Mouse (Mus musculus): ENCODE data around the gene Rrad.
"Not testable (repeated sequence)": the region's sequence is repeated elsewhere in the genome, so short reads cannot be mapped to it uniquely, and the experiment has no call there.

The Rrad gene

DNA sequence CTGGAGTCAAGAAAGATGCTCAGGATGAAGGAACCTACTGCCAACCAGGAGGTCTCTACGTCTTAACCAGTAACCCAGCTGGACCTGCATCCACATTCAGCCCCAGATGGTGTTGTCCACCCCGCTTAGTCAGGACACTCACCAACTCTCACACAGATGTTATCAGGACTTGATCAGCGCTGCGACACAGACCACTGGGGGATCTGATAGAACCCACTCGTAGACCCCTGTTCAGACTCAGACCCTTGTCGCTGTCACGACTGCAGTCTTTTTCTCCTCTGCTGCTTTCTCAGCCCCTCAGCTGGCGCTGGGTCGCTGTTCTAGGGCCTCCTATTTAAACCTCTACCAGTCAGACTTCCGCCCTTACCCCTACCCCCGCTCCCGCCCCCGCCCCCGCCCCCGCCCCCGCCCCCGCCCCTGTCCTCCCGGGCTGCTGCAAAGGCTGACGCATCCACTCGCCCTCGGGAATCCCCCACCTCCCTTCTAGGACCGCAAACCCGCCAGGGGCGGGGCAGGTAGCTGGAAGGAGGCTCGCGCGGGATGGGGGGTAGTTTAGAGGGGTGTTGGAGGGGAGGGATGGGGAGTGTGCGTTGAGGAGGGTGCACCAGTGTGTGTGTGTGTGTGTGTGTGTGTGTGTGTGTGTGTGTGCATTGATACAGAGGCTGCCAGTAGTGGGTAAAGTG lies at the start of gene Rrad:
Gene Rrad (minus strand): TSS at position 347 of the 683 bp plus-strand sequence.
- DNase-seq (ENCODE audit: extremely low spot score, low spot score), result peak; percentile 57

DNA sequence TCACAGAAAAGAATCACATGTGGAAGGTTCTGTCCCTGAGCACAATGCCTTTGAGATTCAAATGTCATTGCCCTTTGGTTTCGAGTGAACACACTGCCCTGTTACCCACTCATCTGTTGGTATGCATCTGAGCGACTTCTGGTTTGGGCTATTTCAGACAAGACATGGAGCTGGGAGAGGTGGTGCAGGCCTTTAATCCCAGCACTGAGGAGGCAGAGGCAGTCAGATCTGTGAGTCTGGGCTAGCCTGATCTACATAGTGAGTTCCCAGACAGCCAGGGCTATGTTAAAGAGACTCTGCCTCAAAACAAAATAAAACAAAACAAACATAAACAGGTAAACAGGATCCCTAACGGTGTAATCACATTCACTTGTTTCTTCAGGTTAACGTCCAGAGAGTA lies 24.5 kb upstream of the Rrad start:
- no peak for DNase-seq (ENCODE audit: extremely low spot score, low spot score)

DNA sequence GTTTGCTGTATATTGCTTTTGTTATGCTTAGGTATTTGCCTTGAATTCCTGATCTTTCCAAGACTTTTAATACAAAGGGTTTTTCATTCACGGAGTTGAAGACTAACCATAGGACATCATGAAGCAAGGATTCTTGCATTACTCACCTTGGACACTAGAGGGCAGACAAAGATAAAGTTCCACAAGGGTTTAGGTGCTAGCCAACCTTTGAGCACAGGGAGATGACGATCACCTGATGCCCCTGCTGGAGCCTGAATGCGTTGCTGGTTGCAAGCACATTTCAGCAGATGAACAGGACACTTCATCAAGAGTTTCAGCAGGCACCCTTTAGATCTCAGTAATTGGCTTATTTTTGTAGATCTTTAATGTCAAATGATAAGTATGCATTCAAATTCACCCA lies 23.9 kb upstream of the Rrad start:
- DNase-seq (ENCODE audit: extremely low spot score, low spot score), result peak; percentile 53

DNA sequence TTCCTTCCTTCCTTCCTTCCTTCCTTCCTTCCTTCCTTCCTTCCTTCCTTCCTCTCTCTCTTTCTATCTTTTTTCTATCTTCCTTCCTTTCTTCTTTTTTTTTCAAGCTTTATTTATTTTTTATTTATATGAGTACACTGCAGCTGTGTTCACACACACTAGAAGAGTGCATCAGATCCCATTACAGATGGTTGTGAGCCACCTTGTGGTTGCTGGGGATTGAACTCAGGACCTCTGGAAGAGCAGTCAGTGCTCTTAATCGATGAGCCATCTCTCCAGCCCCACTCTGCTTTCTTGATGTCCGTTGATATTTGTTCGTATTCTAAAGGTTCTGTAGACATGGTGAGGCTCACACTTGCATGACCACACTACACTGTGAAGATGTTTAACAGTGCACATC lies 13.1 kb upstream of the Rrad start:
- DNase-seq (ENCODE audit: extremely low spot score, low spot score), result not testable (repeated sequence)

DNA sequence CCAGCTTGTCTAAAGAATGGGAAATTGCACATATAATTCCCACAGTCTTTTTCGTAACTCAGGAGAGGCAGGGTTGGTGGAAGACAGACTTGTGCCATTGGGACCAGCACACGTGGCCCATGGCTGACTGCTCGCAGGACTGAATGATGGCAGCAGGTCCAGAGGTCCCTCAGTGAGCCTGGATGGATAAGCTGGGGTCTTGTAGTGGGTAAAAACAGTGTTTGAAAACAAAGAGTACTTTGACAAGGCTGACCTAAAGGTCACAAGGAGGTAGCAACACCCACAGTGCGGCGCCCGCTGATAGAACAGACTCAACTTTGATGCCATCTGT lies 11.2 kb upstream of the Rrad start:
- no peak for DNase-seq (ENCODE audit: extremely low spot score, low spot score)

DNA sequence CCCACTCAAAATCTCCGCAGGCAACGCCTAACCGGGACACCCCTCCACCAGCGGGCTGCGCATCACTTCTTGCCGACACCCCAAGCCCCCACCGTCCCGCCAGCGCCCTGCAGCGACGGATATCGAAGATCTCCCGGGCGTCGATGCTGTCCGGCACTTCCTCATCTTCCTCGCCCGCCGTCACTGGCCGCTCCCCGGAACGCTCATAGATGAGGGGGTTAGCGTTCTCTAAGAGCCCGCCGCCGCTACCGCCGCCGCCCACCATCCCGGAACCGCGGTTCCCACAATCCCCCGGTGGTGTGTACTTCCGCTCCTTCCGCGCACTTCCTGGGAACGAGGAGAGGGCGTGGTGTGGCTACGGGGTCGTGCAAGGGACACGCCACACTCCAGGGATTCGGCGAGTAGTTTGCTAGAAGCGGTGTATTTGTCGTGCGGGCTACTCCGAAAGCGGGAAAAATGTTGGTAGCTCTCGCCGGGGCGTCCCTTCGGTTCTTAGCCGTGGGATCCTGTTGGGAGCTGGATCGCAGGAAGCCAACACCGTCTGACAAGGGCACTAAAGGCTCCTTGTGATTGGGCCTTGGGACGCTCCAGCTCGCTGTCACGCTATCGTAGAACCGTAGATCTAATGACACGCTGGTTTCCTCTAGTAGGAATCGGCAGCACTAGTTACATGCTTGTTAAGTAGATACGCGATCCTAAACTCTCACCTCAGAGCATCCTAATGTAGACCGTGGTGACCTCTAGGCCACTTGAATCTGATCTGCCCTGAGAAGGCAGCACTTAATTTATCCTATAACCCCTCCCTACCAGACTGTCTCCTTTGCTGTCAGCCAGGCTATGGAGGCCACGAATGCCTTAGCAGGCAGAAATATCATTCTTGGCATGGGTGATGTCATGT lies 10.5 kb upstream of the Rrad start, which contains the start of gene Ciao2b:
Gene Ciao2b (minus strand): TSS at position 540 of the 898 bp plus-strand sequence.
- peak; percentile 86 for DNase-seq (ENCODE audit: extremely low spot score, low spot score)

DNA sequence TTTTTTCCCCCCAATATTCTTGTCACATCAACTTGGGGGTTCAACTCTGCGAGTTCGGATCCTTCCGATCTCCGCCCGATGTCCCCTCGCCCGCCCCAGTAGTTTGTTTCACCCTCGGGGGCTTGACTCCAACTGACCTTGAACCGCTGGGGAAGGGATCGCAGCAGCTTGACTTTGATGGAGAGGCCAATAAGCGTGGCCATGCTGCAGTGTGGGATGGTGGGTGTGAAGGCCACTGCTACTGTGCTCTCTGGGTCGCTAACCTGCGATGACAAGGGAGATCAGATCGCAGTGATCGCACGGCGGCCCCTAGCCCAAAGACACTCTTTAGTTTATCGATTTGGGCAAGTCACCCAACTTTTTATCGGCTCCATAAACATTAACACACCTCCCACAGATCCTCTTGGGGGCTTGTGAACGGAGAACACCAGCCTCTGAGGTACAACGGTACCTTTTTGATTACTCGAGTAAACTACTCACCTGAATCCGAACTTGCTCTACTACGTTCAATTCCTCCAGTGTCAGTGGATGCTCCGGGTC lies 9.8 kb upstream of the Rrad start:
- no peak for DNase-seq (ENCODE audit: extremely low spot score, low spot score)

DNA sequence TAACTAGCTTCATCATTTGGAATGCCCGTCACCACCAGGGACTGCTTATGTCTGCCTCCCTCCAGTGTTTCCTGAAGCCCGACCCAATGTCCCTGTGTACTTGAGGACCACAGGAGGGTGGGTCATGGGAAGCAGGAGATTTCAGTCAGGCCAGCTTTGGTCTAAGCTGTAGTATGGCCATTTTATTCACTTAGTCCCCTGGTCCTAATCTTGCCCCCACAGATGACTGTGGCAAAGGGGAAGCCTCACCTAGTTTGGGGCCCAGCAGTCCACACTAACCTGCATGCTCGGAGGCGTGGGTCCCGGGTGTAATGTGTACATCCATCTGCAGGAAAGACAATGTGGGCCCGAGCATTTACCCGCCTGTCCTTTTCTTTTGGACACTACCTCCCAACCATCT lies 9.1 kb upstream of the Rrad start:
- no peak for DNase-seq (ENCODE audit: extremely low spot score, low spot score)

DNA sequence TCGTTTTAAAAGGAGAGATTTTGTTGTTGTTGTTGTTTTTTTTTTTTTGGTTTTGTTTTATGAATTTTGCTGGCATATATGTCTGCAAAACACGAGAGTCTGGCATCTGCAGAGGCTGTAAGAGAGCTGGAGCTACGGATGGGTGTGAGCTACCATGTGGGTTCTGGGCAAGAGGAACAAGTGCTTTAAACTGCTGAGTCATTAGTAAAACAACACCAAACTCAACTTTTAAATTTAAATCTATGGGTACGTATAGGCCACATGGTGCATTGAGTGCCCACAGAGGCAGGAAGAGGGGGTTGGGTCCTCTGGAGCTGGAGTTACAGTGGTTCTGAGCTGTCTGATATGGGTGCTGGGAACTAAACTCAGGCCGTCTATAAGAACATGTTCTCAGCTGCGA lies 6.9 kb upstream of the Rrad start:
- DNase-seq (ENCODE audit: extremely low spot score, low spot score), result no peak

DNA sequence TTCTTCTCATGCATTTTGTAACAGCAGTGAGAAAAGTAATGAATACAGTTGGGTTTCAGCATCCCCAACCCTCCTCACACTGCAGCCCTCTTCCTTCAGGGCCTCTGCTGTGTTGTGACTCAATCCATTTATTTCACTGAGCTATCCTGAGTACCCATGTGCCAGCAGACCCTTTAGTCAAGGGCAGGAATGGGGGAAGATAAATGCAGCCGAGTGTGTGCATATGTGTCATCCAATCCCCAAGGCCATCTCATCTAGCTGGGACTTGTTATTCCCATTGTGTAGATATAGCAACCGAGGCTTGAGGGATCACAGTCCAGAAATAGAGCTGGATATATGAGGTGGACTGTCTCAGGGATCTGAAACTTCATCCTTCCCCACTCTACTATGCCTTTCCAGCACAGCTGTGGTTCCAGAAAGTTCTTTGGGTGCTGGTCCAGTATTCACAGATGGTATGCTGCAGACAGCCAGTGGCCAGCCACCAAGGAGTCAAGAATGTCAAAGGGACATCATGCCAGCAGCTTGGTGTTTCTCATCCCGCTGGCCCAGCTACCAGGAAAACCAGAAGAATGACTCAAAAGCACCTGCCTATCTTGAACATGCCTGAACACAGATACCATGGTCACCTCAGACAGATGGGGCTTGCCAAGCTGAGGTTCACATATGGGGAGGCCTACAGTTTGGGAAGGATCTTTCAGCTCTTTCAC lies 4.0 kb upstream of the Rrad start:
- DNase-seq (ENCODE audit: extremely low spot score, low spot score), result no peak

DNA sequence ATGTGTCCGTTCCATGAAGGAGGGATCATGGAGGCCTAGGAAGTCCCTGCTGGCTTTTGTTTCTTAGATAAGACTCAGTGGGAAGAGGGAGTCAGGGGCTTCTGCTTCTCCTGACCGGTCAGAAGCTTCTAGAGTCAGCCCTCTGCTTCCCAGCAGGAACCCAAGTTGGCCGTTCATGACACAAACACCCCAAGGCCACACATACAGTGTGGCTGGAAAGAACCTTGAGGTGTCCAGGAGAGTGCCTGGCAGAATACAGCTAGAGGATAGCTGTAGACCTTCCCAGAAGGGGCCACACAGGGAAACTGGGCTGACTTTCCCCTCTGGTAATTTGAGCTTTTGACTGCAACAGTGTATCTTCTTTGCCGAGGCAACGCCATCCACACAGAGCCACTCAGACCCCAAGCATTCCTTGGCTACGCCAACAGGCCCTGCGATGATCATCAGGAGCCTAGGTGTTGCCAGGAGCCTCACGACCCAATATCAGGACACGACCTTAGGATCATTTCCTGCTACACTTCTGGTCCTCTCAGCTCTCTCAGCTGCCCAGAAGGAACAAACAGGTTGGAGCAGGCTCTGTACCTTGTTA lies 2.1 kb upstream of the Rrad start:
- DNase-seq (ENCODE audit: extremely low spot score, low spot score), result no peak

DNA sequence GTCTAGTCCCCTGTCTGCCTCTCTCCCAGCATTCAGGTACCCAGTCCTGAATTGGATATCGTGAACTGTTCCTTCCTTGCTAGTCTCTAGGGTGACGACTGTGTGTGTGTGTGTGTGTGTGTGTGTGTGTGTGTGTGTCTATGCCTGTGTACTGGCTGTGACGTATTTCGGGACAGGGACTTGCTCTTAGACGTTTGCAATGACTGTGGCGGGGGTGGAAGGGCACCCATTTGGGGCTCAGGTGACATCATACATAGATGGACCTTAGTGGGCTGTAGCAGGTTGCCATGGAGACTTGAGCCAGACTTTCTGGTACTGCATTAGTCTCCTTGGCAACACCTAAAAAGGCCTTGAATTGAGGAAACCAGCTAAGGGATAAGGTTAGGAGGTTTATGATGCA lies 1.4 kb upstream of the Rrad start:
- DNase-seq (ENCODE audit: extremely low spot score, low spot score), result no peak

DNA sequence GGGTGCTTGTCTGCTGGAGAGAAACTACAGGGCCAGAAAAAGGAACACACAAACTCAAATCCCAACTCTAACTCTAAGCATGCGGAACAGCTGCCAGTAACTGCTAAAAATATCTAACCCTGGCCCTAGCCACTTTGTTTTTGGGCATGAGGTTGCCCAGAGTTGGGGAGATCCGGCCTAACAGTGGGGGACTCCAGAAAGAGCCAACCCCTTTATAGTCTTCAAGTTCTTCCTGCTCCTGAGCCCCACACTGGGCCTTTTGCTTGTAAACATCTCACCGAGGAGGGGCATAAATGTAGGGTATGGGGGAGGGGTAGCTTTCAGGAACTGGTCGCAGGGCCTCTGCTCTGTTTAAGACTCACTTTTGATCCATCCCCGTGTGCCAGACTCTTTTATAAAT lies 848 bp upstream of the Rrad start:
- DNase-seq (ENCODE audit: extremely low spot score, low spot score), result no peak

DNA sequence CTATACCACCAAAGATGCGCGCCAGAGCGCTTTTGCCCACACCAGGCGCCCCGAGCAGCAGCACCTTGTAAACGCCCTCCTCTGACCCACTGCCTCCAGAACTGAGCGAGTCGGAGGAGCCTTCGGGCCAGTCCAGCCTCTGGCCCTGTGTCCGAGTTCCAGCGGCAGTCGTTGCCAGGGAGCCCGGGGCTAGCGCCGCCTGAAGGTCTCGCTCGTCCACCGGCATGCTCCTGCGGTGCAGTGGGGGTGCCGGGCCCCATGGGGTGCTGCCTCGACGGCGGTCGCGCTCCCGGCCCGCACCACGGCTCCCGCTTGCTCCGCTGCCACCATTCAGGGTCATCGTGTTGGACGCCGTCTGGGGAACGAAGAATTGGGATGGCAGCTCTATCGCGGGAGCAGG lies 553 bp downstream of the Rrad start:
- DNase-seq (ENCODE audit: extremely low spot score, low spot score), result no peak

DNA sequence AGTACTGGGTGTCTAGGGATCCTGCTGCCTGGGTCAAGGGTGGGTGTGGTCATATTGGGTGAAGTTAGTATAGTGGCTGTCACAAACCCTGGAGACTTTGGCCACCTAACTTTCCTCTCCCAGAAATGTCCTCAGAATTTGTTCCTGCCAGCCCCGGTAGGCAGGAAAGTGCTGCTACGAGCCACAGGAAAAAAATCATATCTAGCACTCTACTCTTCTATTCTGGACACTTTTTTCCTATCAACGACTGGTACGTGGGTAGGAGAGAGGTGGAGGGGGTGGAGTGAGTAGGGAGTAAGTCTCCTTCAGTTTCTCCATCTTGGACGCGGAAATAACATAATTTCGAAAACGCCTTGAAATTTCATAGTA lies 1.0 kb downstream of the Rrad start:
- DNase-seq (ENCODE audit: extremely low spot score, low spot score), result no peak

DNA sequence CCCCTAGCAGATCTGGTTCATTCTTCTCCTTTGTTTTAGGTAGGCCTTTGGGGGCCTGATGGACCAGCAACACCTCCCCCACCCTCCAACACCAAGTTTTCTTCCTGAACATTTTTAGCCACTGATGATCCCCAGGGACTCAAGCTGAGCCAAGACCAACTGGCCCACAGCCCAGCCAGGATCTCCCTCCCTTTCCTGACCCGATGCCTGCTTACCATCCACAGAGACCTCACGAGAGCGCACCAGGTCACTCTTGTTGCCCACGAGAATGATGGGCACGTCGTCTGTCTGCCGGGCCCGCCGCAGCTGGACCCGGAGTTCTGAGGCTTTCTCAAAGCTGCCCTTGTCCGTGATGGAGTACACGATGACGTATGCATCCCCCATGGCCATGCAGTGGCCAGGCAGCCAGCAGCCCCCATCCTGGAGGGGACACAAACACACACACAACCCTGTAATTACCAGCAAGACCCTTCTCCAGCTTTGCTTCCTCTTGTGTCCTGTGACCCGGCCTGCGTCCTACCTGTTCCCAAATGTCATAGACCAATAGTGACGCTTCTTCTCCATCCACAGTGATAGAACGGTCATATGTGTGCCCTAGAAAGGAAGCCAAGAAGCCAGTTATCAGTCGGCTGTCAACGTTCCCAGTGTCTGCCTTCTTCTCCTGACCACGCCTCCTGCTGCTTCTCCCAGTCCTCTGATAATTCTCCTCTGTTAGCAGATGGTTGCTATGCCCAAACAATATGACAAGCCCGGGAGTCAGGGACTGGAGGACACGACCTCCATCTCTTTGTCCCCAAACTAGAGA lies 1.6 kb downstream of the Rrad start:
- DNase-seq (ENCODE audit: extremely low spot score, low spot score), result no peak

DNA sequence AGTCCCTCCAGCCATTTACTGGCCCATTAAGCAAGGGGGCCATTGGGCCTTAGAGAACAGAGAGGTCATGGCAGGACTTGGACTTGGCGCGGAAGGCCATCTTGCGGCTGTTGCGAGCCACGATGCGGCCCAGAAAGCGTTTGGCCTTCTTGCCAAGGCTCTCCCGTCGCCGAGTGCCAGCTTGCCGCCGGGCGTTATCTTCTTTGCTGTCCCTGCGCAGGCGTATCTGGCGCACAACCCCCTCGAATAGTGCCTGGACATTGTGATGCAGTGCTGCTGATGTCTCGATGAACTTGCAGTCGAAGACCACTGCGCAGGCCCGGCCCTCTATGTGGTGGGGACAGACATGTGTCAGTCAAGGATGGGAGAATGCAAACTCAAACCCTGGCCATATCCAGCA lies 2.7 kb downstream of the Rrad start:
- no peak for DNase-seq (ENCODE audit: extremely low spot score, low spot score)

DNA sequence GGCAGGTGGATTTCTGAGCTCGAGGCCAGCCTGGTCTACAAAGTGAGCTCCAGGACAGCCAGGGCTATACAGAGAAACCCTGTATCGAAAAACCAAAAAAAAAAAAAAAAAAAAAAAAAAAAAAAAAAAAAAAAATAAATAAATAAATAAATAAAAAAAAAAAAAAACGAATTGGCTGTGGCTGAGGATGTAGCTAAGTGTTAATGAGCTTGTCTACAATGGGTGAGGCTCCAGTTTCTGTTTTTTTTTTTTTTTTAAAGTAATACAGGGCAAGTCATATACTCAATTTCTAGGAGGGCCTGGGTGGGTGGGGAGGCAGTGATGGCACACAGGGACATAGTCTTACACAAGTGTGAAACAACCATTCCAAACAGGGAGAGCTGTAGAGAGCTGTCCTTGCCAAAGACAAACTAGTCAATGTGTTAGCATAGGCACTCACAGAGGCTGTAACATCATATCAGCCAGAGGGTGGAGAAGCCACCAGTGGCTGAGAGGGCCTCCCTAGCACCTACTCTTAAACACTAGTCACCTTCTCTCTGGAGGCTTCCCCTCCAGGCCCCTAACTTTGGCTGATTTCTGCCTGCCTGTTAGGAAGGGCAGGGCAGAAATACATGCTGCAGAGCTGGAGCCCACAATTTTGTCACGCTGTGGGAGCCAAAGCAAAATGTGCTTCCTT lies 3.9 kb downstream of the Rrad start:
- no peak for DNase-seq (ENCODE audit: extremely low spot score, low spot score)

DNA sequence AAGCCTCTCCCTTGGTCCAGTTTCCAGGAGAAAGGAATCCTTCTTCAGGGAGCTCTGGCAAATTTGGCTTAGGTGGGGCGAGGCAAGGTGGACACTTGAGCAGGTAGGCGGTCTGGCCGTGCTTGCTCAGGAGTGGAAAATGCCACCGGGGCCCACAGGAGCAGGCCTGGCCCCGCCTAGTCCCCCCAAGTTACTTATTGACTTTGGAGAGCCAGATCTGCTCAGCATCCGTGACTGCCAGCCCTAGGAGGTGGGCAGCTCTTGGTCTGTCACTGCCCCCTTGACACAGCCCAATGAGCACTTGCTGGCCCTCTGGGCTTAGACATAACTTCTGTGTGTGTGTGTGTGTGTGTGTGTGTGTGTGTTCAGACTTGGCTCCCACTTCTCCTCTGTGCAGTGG lies 7.0 kb downstream of the Rrad start, which contains the start of gene Cdh16:
Gene Cdh16 (minus strand): TSS at position 236 of the 400 bp plus-strand sequence.
- DNase-seq (ENCODE audit: extremely low spot score, low spot score), result no peak

DNA sequence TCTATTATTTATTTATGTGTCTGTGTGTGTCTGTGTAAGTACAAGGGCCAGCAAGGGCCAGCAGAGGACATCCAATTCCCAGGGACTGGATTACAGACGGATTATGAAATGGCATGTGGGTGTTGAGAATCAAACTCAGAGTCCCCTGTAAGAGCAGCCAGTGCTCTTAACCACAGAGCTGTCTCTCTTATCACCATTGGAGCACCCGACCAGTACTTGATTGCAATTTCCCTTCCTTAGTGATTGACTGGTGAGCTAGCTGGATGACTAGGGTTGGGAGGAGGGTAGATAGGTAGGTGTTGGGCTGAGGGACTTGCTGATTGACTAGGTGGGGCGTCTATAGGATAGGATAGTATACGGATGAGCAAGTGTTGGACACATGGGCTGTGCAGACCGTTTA lies 10.4 kb downstream of the Rrad start:
- no peak for DNase-seq (ENCODE audit: extremely low spot score, low spot score)
